Mouse (Mus musculus) megakaryocyte, embryonic 14.5 days (primary cell): ENCODE measurements around the gene Hist1h2bg.
"Not testable (repeated sequence)": the region's sequence is repeated elsewhere in the genome, so short reads cannot be mapped to it uniquely, and the experiment has no call there.

Experiments
- FLI1 ChIP-seq: IDR thresholded peaks from 2 replicates; pipeline ENCODE4 v1.6.1; 2012; ENCODE audit warnings: low read length, inconsistent platforms, mixed read lengths
- GATA1 ChIP-seq: IDR thresholded peaks from 3 replicates; pipeline ENCODE4 v1.6.1; 2012; ENCODE audit warnings: mixed read lengths, low read length, inconsistent platforms, borderline replicate concordance

GRCm38 (mm10) chr13:23573898-23574524 is 2.8 kb downstream of the Hist1h2bg start, which contains the start of the genes Hist1h2bf and Hist1h2ad:
- not testable (repeated sequence) for TF ChIP-seq GATA1, FLI1
